Mouse (Mus musculus) kidney, postnatal 14 days (tissue): ENCODE measurements around the gene Hypk.
"Not testable (repeated sequence)": the region's sequence is repeated elsewhere in the genome, so short reads cannot be mapped to it uniquely, and the experiment has no call there.

Experiments used
- DNase-seq: peaks from one replicate; pipeline ENCODE4 v3.0.0; 2022; ENCODE audit warnings: mixed read lengths

Hypk gene

GRCm38 (mm10) chr2:121448739-121449535, 4.2 kb upstream of the Hypk start, which contains the start of gene Serf2:
Gene Serf2, plus strand, starts transcription at chr2:121449195.
- DNase-seq = peak; percentile 100

GRCm38 (mm10) chr2:121449545-121450011, 3.5 kb upstream of the Hypk start:
- no peak for DNase-seq

GRCm38 (mm10) chr2:121450093-121450492, 3.0 kb upstream of the Hypk start:
- DNase-seq = no peak

- DNase-seq = no peak
These were observed 729 bp upstream of the Hypk start for GRCm38 (mm10) chr2:121452361-121452760.

GRCm38 (mm10) chr2:121453917-121454316, 827 bp downstream of the Hypk start:
- DNase-seq = no peak

- no peak for DNase-seq
These were observed 2.4 kb downstream of the Hypk start for GRCm38 (mm10) chr2:121455534-121455933.

- peak; percentile 89 for DNase-seq
These were observed 3.9 kb downstream of the Hypk start, which contains the start of gene Serinc4 for GRCm38 (mm10) chr2:121456692-121457642. Gene Serinc4, minus strand, starts transcription at chr2:121456781.

GRCm38 (mm10) chr2:121460071-121460470, 7.0 kb downstream of the Hypk start:
- no peak for DNase-seq

GRCm38 (mm10) chr2:121468982-121469381, 15.9 kb downstream of the Hypk start:
- DNase-seq = not testable (repeated sequence)

GRCm38 (mm10) chr2:121472783-121473182, 19.7 kb downstream of the Hypk start:
- DNase-seq = not testable (repeated sequence)

- DNase-seq = peak; percentile 88
These were observed 20.4 kb downstream of the Hypk start, which contains the start of gene Mfap1b for GRCm38 (mm10) chr2:121473301-121474179. Gene Mfap1b, minus strand, starts transcription at chr2:121474067.

GRCm38 (mm10) chr2:121474180-121474535, 21.1 kb downstream of the Hypk start:
- DNase-seq = no peak

GRCm38 (mm10) chr2:121475306-121475705, 22.2 kb downstream of the Hypk start:
- not testable (repeated sequence) for DNase-seq

- no peak for DNase-seq
These were observed 24.6 kb downstream of the Hypk start for GRCm38 (mm10) chr2:121477491-121478266.

GRCm38 (mm10) chr2:121480498-121480897, 27.4 kb downstream of the Hypk start:
- peak; percentile 17 for DNase-seq

GRCm38 (mm10) chr2:121480916-121481315, 27.8 kb downstream of the Hypk start:
- DNase-seq = not testable (repeated sequence)

GRCm38 (mm10) chr2:121483576-121483975, 30.5 kb downstream of the Hypk start:
- DNase-seq = no peak

GRCm38 (mm10) chr2:121484403-121484802, 31.3 kb downstream of the Hypk start:
- DNase-seq = not testable (repeated sequence)

GRCm38 (mm10) chr2:121501550-121501949, 48.5 kb downstream of the Hypk start:
- not testable (repeated sequence) for DNase-seq

GRCm38 (mm10) chr2:121505942-121506882, 53.1 kb downstream of the Hypk start, which contains the start of the genes Mfap1a and Wdr76:
Gene Mfap1a, minus strand, starts transcription at chr2:121506665.
Gene Wdr76, plus strand, starts transcription at chr2:121506723.
- peak; percentile 90 for DNase-seq
